Comparison of ENCODE assay signal across 27 mouse cellular contexts in the genomic region with DNA sequence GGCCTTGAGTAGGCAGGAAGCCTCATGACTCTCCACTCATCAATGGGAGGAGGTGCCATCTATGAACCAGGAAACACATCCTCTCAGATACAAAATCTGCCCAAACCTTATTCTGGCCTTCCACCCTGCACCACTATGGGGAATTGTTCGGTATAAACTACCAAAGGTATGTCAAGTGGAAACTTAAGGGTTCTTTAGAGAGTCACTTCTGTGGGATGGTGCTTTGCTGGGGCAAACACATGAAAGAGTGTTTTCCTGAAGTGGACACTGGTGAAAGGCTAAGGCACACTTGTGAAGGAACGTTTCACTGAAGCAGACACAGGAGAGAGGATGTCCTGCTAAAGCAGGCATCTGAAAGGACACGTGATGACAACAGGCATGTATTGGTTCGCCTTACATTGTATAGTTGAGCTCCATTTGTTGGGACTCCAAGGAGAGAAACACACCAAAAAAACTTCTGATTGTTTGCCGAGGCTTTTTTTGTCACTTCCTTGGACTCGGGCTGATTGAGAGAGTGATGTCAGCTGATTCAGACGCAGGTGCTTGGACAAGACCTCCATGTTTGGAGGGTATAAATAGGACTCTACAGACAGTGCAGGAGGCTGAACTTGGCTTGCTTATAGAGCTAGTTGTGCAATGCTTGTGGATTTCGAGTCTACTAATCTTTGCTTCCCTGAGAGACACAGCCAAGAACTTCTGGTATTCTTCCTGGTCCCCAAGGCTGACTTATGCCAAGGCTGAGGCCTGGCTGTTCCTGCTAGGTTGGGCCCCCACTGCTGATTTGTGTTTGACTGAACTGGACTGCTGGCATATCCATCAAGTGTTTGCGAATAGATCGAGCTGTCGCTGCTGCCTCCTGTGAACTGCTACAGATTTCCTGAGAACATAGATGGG. TPM values are rescaled to one million over a fixed set of nuclear protein-coding genes. Genes with fewer than 3 reads are reported as not detected.
DNase-seq lines count a peak whose midpoint lies in the region; ATAC-seq and TF ChIP-seq lines count a peak whose summit lies in the region.
"Had no signal": no experiment of that assay in that cellular context is flagged by ENCODE, and none has a peak within 500 bp of the region (broad histone marks: within the 10 kb centered on the region; RNA-seq: fewer than 3 reads in every experiment).

No protein-coding gene starts in this region.

- H3K4me2 ChIP-seq in heart, embryonic 11.5 days: no peak overlapping the region
- H3K4me2 ChIP-seq in lung, postnatal 0 days (replicated peaks; ENCODE audit: low read depth, low read length): no peak overlapping the region
- H3K4me2 ChIP-seq: embryonic facial prominence, embryonic 13.5 days; forebrain, embryonic 12.5 days; hindbrain, embryonic 12.5 days had no signal

- peak; percentile 62; the same call in 1 of the 2 replicates for TF ChIP-seq EP300 in lung, postnatal 0 days (IDR thresholded peaks at IDR 0.05)

- H3K27me3 ChIP-seq in heart, embryonic 11.5 days (ENCODE audit: control insufficient read depth, insufficient read depth, low read length): no peaks in the 10 kb centered on the region
- no peaks in the 10 kb centered on the region for H3K27me3 ChIP-seq in lung, postnatal 0 days (replicated peaks; ENCODE audit: insufficient read depth, low read length)
- H3K27me3 ChIP-seq: CH12.LX; embryonic facial prominence, embryonic 13.5 days; forebrain, embryonic 12.5 days; hindbrain, embryonic 12.5 days had no signal

- no peaks in the 10 kb centered on the region for H3K9me3 ChIP-seq in heart, embryonic 11.5 days (replicated peaks; ENCODE audit: control insufficient read depth, low read length)
- H3K9me3 ChIP-seq in lung, postnatal 0 days (ENCODE audit: low read length): no peaks in the 10 kb centered on the region
- H3K9me3 ChIP-seq: hindbrain, embryonic 12.5 days had no signal

- TF ChIP-seq CTCF in lung, postnatal 0 days (IDR thresholded peaks at IDR 0.05): no peak

- no peak overlapping the region for H3K4me3 ChIP-seq in heart, embryonic 11.5 days (ENCODE audit: low read depth, low read length)
- no peak overlapping the region for H3K4me3 ChIP-seq in lung, postnatal 0 days (ENCODE audit: low read depth, low read length)
- H3K4me3 ChIP-seq: embryonic facial prominence, embryonic 13.5 days; forebrain, embryonic 12.5 days; hindbrain, embryonic 12.5 days had no signal

- no peak for ATAC-seq in heart, embryonic 11.5 days (replicated peaks; ENCODE audit: insufficient number of reproducible peaks, low FRiP score, low TSS enrichment)
- peak; percentile 92 for ATAC-seq in lung, postnatal 0 days
- no peak for ATAC-seq in inflammation-experienced regulatory T-cells, adult 6 months
- ATAC-seq: forebrain, embryonic 16.5 days; hindbrain, embryonic 16.5 days had no signal

- H3K4me1 ChIP-seq in heart, embryonic 11.5 days (ENCODE audit: control insufficient read depth, insufficient read depth, low read length): no peaks in the 10 kb centered on the region
- H3K4me1 ChIP-seq in lung, postnatal 0 days (ENCODE audit: insufficient read depth, low read depth, low read length): no peaks in the 10 kb centered on the region
- H3K4me1 ChIP-seq: embryonic facial prominence, embryonic 13.5 days; forebrain, embryonic 12.5 days; hindbrain, embryonic 12.5 days had no signal

- no peaks in the 10 kb centered on the region for H3K36me3 ChIP-seq in heart, embryonic 11.5 days (ENCODE audit: control insufficient read depth, insufficient read depth, low read length)
- no peaks in the 10 kb centered on the region for H3K36me3 ChIP-seq in lung, postnatal 0 days (ENCODE audit: insufficient read depth, low read length)

- 74% methylated on average over 11 of the region's 11 CpGs for WGBS in heart, embryonic 11.5 days (ENCODE audit: insufficient replicate concordance)
- 62% methylated on average over 11 of the region's 11 CpGs for WGBS in lung, postnatal 0 days

- no peak overlapping the region for H3K27ac ChIP-seq in heart, embryonic 11.5 days (ENCODE audit: low read depth, low read length)
- peak overlapping the region; percentile 33; the same call in 1 of the 2 replicates for H3K27ac ChIP-seq in lung, postnatal 0 days (ENCODE audit: low read length)
- H3K27ac ChIP-seq: embryonic facial prominence, embryonic 13.5 days; forebrain, embryonic 12.5 days; hindbrain, embryonic 12.5 days had no signal

- H3K9ac ChIP-seq in heart, embryonic 11.5 days (ENCODE audit: low read depth, low read length): no peak overlapping the region
- no peak overlapping the region for H3K9ac ChIP-seq in lung, postnatal 0 days (replicated peaks; ENCODE audit: low read depth)
- H3K9ac ChIP-seq: embryonic facial prominence, embryonic 13.5 days; forebrain, embryonic 12.5 days; hindbrain, embryonic 12.5 days had no signal

- peak; percentile 89 for DNase-seq in heart, adult 11 months
- DNase-seq in adipocyte (ENCODE audit: low spot score): peak; percentile 59
- DNase-seq in lung, postnatal 0 days (ENCODE audit: low spot score): peak; percentile 74
- DNase-seq in skeletal muscle tissue, adult 2 months (ENCODE audit: low read depth, low spot score): peak; percentile 30
- no peak for DNase-seq in gastrocnemius, postnatal 25 days
- DNase-seq: adrenal gland, postnatal 10 days; cerebellum, adult 11 months; cerebellum, adult 8-10 months; cerebellum, postnatal 14 days; gastrocnemius, postnatal 14 days; heart, postnatal 10 days; heart, postnatal 4 days had no signal

RNA-seq across cellular contexts. Expression of a gene that starts 19.8 kb away (rescaled TPM):
- polyA plus RNA-seq in heart, embryonic 11.5 days (2014; fragmentation: Nextera tagmentation; extraction: Ambion mirVana): not detected in 2 replicates
- not detected in 2 replicates for polyA plus RNA-seq in lung, postnatal 0 days (2015; fragmentation: Nextera tagmentation; extraction: Ambion mirVana)
- total RNA-seq in gastrocnemius, postnatal 25 days (2021): not detected
- polyA plus RNA-seq in inflammation-experienced regulatory T-cells, adult 6 months (2017; shearing (Covaris generic)): not detected
- total RNA-seq: adrenal gland, postnatal 10 days; adrenal gland, postnatal 4 days; CH12.LX; common myeloid progenitor, adult 5-6 weeks; gastrocnemius, adult 18-20 months; gastrocnemius, postnatal 14 days; granulocyte monocyte progenitor cell, adult 5-6 weeks; heart, postnatal 10 days; heart, postnatal 4 days had no signal
- polyA plus RNA-seq: brain, embryonic 14.5 days; embryonic facial prominence, embryonic 13.5 days; forebrain, embryonic 12.5 days; forebrain, embryonic 16.5 days; frontal cortex, adult 2 months; heart, embryonic 14.5 days; hindbrain, embryonic 12.5 days; hindbrain, embryonic 16.5 days had no signal

RNA-seq across cellular contexts. Expression of a gene that starts 19.9 kb away (rescaled TPM):
- polyA plus RNA-seq in heart, embryonic 11.5 days (2014; fragmentation: Nextera tagmentation; extraction: Ambion mirVana): 30.6 and 34.1 TPM in 2 replicates
- 45.1 and 48.3 TPM in 2 replicates for polyA plus RNA-seq in lung, postnatal 0 days (2015; fragmentation: Nextera tagmentation; extraction: Ambion mirVana)
- total RNA-seq in gastrocnemius, postnatal 25 days (2021): 10 to 100 TPM; 16.7 to 21.1 TPM
- 10 to 100 TPM; 66.6 to 71.2 (median 69.7) TPM for polyA plus RNA-seq in inflammation-experienced regulatory T-cells, adult 6 months (2017; shearing (Covaris generic))

RNA-seq across cellular contexts. Expression of a gene that starts 22.5 kb away (rescaled TPM):
- 0.58 and 1.2 TPM in 2 replicates for polyA plus RNA-seq in heart, embryonic 11.5 days (2014; fragmentation: Nextera tagmentation; extraction: Ambion mirVana)
- 0.31 and 0.38 TPM in 2 replicates for polyA plus RNA-seq in lung, postnatal 0 days (2015; fragmentation: Nextera tagmentation; extraction: Ambion mirVana)
- total RNA-seq in gastrocnemius, postnatal 25 days (2021): under 1 TPM in 1 of 2 experiments, not detected in 1; 0.08 TPM
- 1 to 10 TPM in 1 of 3 experiments, under 1 TPM in 2; 0.16 to 2.1 (median 0.93) TPM for polyA plus RNA-seq in inflammation-experienced regulatory T-cells, adult 6 months (2017; shearing (Covaris generic))
- total RNA-seq: gastrocnemius, adult 18-20 months had no signal

RNA-seq across cellular contexts. Expression of a gene that starts 57.7 kb away (rescaled TPM):
- 0.31 and 0.56 TPM in 2 replicates for polyA plus RNA-seq in heart, embryonic 11.5 days (2014; fragmentation: Nextera tagmentation; extraction: Ambion mirVana)
- 202 and 215 TPM in 2 replicates for polyA plus RNA-seq in lung, postnatal 0 days (2015; fragmentation: Nextera tagmentation; extraction: Ambion mirVana)
- total RNA-seq in gastrocnemius, postnatal 25 days (2021): 10 to 100 TPM; 23.0 to 24.7 TPM
- polyA plus RNA-seq in inflammation-experienced regulatory T-cells, adult 6 months (2017; shearing (Covaris generic)): not detected
- total RNA-seq: common myeloid progenitor, adult 5-6 weeks; granulocyte monocyte progenitor cell, adult 5-6 weeks had no signal
